Mouse (Mus musculus) forebrain, embryonic 11.5 days (tissue): ENCODE measurements around the gene Nr1h4. TPM values are rescaled to one million over a fixed set of nuclear protein-coding genes. Genes with fewer than 3 reads are reported as not detected.

ENCODE experiments used
- ATAC-seq: fragments of 200-750 bp; cut with Nextera tagmentation; replicated peaks from 2 replicates; pipeline ENCODE4 v1.8.0; 2017; ENCODE audit warnings: moderate TSS enrichment; ENCODE audit not compliant: low FRiP score
- DNase-seq: peaks from one replicate; pipeline ENCODE4 v3.0.0-alpha.2; 2017; ENCODE audit warnings: low spot score
- H3K27ac ChIP-seq: fragments of 300-500 bp; sonication (generic); 2 replicates; pipeline ENCODE4 v1.5.1; 2014; ENCODE audit warnings: low read depth, low read length
- H3K27me3 ChIP-seq: fragments of 300-500 bp; sonication (generic); 2 replicates; pipeline ENCODE4 v1.6.1; 2014; ENCODE audit warnings: mild to moderate bottlenecking, low read length, mixed read lengths; ENCODE audit not compliant: control insufficient read depth, insufficient read depth
- H3K36me3 ChIP-seq: fragments of 300-500 bp; sonication (generic); 2 replicates; pipeline ENCODE4 v1.6.1; 2014; ENCODE audit warnings: mild to moderate bottlenecking, low read length, moderate library complexity, mixed read lengths; ENCODE audit not compliant: control insufficient read depth, insufficient read depth
- H3K4me1 ChIP-seq: fragments of 300-500 bp; sonication (generic); replicated peaks from 2 replicates; pipeline ENCODE4 v1.6.1; 2014; ENCODE audit warnings: low read length, mixed read lengths; ENCODE audit not compliant: control insufficient read depth, insufficient read depth
- H3K4me2 ChIP-seq: fragments of 300-500 bp; sonication (generic); 2 replicates; pipeline ENCODE4 v1.6.1; 2014; ENCODE audit warnings: low read depth, mild to moderate bottlenecking, low read length, moderate library complexity, mixed read lengths; ENCODE audit not compliant: severe bottlenecking
- H3K4me3 ChIP-seq: fragments of 300-500 bp; sonication (generic); 2 replicates; pipeline ENCODE4 v1.5.1; 2014; ENCODE audit warnings: low read depth, low read length
- H3K9ac ChIP-seq: fragments of 300-500 bp; sonication (generic); 2 replicates; pipeline ENCODE4 v1.6.1; 2014; ENCODE audit warnings: low read length
- H3K9me3 ChIP-seq: fragments of 300-500 bp; sonication (generic); 2 replicates; pipeline ENCODE4 v1.6.1; 2016; ENCODE audit warnings: low read length, mixed read lengths; ENCODE audit not compliant: control insufficient read depth
- WGBS: fragments of 180-500 bp; shearing (Covaris S2); extraction: QIAGEN DNeasy Blood & Tissue Kit; methylation state at CpG from one replicate; pipeline ENCODE4 v1.1.7; 2014; 5-methylcytosine and 5-hydroxymethylcytosine counted together
- polyA plus RNA-seq: library from polyadenylated mRNA; unstranded; fragments of >200 nt; fragmentation: Nextera tagmentation; extraction: Ambion mirVana; gene quantifications from 2 replicates; pipeline ENCODE4 v1.2.1, GENCODE M21; 2014

Nr1h4 gene
- polyA plus RNA-seq, 1 experiment from 2014 or later: not detected

GRCm38 (mm10) chr10:89483113-89483512 lies 50.3 kb downstream of the Nr1h4 start:
- Histone ChIP-seq H3K4me1 (peaks cover 4% of the 10 kb centered on the region; the same call in 1 of the 2 replicates), H3K27me3 (no peaks in the 10 kb centered on the region), H3K36me3 (no peaks in the 10 kb centered on the region), H3K4me3 (no peak overlapping the region), H3K27ac (no peak overlapping the region), H3K9ac (no peak overlapping the region), H3K9me3 (no peaks in the 10 kb centered on the region), H3K4me2 (no peak overlapping the region)
- DNase-seq (no peak), ATAC-seq (no peak)
- whole genome bisulfite sequencing: 86% methylated on average over 14 of the region's 14 CpGs

- H3K9ac ChIP-seq: no peak overlapping the region
- no peak overlapping the region for H3K27ac ChIP-seq
- H3K4me1 ChIP-seq: peaks cover 4% of the 10 kb centered on the region; the same call in 1 of the 2 replicates
- no peak overlapping the region for H3K4me2 ChIP-seq
- H3K36me3 ChIP-seq: no peaks in the 10 kb centered on the region
- peak; percentile 51 for ATAC-seq
- no peaks in the 10 kb centered on the region for H3K27me3 ChIP-seq
- no peaks in the 10 kb centered on the region for H3K9me3 ChIP-seq
- WGBS: 22% methylated on average over 10 of the region's 10 CpGs
- DNase-seq: no peak
- H3K4me3 ChIP-seq: no peak overlapping the region
Measured at GRCm38 (mm10) chr10:89482142-89482681, 51.2 kb downstream of the Nr1h4 start.

- Histone ChIP-seq H3K36me3 (no peaks in the 10 kb centered on the region), H3K27ac (no peak overlapping the region; the same call in 1 of the 2 replicates), H3K27me3 (no peaks in the 10 kb centered on the region), H3K4me1 (peaks cover 4% of the 10 kb centered on the region; the same call in 1 of the 2 replicates), H3K9ac (no peak overlapping the region), H3K4me3 (no peak overlapping the region), H3K4me2 (no peak overlapping the region), H3K9me3 (no peaks in the 10 kb centered on the region)
- DNase-seq (no peak), ATAC-seq (peak; percentile 57; the same call in 1 of the 2 replicates)
- 21% methylated on average over 7 of the region's 7 CpGs for WGBS
Measured at GRCm38 (mm10) chr10:89481638-89482037, 51.7 kb downstream of the Nr1h4 start.

GRCm38 (mm10) chr10:89478766-89479165 lies 54.6 kb downstream of the Nr1h4 start:
- H3K27me3 ChIP-seq: no peaks in the 10 kb centered on the region
- no peak for DNase-seq
- H3K4me2 ChIP-seq: no peak overlapping the region
- H3K9me3 ChIP-seq: no peaks in the 10 kb centered on the region
- H3K4me1 ChIP-seq: peaks cover 4% of the 10 kb centered on the region; the same call in 1 of the 2 replicates
- no peak overlapping the region for H3K27ac ChIP-seq
- no peaks in the 10 kb centered on the region for H3K36me3 ChIP-seq
- 89% methylated on average over 8 of the region's 8 CpGs for WGBS
- no peak overlapping the region for H3K4me3 ChIP-seq
- no peak for ATAC-seq
- no peak overlapping the region for H3K9ac ChIP-seq

GRCm38 (mm10) chr10:89470596-89471353 lies 62.6 kb downstream of the Nr1h4 start:
- peaks cover 3% of the 10 kb centered on the region for H3K9me3 ChIP-seq
- no peak overlapping the region for H3K9ac ChIP-seq
- H3K4me2 ChIP-seq: no peak overlapping the region
- H3K27me3 ChIP-seq: no peaks in the 10 kb centered on the region
- no peak overlapping the region for H3K27ac ChIP-seq
- H3K36me3 ChIP-seq: no peaks in the 10 kb centered on the region
- ATAC-seq: 0 out of 2 replicates have a peak, but pooled peaks have one; percentile 21
- no peak for DNase-seq
- 45% methylated on average over 7 of the region's 7 CpGs for WGBS
- H3K4me3 ChIP-seq: no peak overlapping the region
- H3K4me1 ChIP-seq: peaks cover 2% of the 10 kb centered on the region; the same call in 1 of the 2 replicates

- Histone ChIP-seq H3K36me3 (no peaks in the 10 kb centered on the region), H3K27me3 (no peaks in the 10 kb centered on the region), H3K27ac (no peak overlapping the region), H3K4me2 (no peak overlapping the region), H3K4me3 (no peak overlapping the region), H3K9ac (no peak overlapping the region), H3K4me1 (no peaks in the 10 kb centered on the region), H3K9me3 (peaks cover 2% of the 10 kb centered on the region)
- WGBS: 89% methylated on average over 4 of the region's 4 CpGs
- ATAC-seq (no peak), DNase-seq (no peak)
Measured at GRCm38 (mm10) chr10:89464760-89465405, 68.5 kb downstream of the Nr1h4 start.

- no peaks in the 10 kb centered on the region for H3K4me1 ChIP-seq
- H3K27ac ChIP-seq: no peak overlapping the region
- no peaks in the 10 kb centered on the region for H3K36me3 ChIP-seq
- H3K9me3 ChIP-seq: no peaks in the 10 kb centered on the region
- H3K27me3 ChIP-seq: no peaks in the 10 kb centered on the region
- H3K9ac ChIP-seq: no peak overlapping the region
- H3K4me3 ChIP-seq: no peak overlapping the region
- WGBS: 79% methylated on average over 11 of the region's 11 CpGs
- ATAC-seq (no peak), DNase-seq (no peak)
- no peak overlapping the region for H3K4me2 ChIP-seq
Measured at GRCm38 (mm10) chr10:89462890-89463289, 70.5 kb downstream of the Nr1h4 start.

GRCm38 (mm10) chr10:89461856-89462507 lies 71.4 kb downstream of the Nr1h4 start:
- Histone ChIP-seq H3K4me3 (no peak overlapping the region), H3K27ac (no peak overlapping the region), H3K36me3 (no peaks in the 10 kb centered on the region), H3K9me3 (no peaks in the 10 kb centered on the region), H3K27me3 (no peaks in the 10 kb centered on the region), H3K4me2 (no peak overlapping the region), H3K4me1 (no peaks in the 10 kb centered on the region), H3K9ac (no peak overlapping the region)
- WGBS: 19% methylated on average over 14 of the region's 14 CpGs
- peak; percentile 80 for DNase-seq
- ATAC-seq: peak; percentile 71
